Mouse (Mus musculus) WW6 (cell line): ENCODE data around the gene Gprc5b.

Source experiments
- DNase-seq: peaks from one replicate; pipeline ENCODE4 v3.0.0-alpha.2; 2013; ENCODE audit warnings: low read depth, low spot score

Gene Gprc5b

DNA sequence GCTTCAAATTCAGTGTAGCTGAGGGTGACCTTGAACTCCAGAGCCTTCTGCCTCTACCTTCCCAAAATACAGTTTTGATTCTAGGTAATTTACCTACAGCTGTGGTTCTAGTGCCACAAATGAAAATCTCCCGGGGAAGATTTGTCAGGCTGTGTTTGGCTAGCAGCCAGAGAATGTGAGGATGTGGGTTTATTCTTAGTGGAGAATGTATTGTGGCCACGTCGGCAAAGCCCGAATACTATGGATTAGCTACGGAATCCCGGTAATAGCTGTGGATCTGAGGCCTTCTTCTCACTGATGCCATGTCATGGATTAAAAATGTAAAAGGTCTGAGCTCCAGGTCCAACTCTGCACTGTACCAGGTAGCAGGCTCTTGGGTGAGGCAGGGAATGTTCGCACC, 45.3 kb downstream of the Gprc5b start:
- no peak for DNase-seq

DNA sequence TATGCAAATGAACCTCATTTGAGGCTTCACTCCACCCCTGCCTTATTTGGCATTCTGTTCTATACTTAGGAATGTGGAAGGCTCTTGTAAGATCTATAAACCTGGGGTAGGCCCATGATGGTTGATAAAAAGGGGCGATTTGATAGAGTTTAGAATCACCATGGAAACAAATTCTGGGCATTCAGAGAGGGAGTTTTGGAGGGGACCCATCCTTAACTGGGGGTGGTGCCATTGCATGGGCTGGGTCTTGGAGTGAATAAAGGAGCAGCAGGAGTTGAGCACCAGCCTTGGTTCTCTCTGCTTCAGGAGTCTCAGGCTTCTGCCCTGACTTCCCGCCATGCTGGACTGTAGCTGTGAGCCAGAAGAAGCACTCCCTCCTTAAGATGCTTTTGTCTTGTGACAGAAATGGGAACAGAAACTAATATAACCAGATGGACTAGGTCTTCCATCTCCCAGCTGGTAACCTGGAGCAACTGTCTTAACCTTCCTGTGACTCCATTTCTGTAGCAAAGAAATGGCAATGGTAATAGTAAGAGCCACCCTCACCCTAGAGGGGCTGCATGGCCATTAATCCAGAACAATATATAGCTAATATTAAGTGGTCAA, 46.2 kb downstream of the Gprc5b start:
- DNase-seq, result no peak

DNA sequence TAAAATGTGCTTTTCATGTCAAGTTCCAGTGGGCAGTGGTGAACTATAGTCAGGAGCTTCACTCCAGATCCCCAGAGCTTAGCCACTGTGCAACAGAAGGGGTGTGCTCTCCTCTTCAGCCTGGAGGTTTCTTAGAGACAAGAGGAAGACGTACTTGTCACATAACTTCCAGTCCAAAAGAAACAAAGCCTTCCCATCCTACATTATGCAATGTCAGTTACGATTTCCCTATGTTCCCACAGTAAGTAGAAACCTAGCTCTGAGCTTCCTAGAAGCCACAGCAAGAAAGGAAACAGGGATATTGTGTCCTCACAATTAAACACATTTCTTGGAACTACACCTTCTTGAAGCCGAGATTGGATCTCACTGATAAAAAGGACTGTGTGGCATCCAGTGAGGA, 47.8 kb downstream of the Gprc5b start:
- DNase-seq, result no peak

DNA sequence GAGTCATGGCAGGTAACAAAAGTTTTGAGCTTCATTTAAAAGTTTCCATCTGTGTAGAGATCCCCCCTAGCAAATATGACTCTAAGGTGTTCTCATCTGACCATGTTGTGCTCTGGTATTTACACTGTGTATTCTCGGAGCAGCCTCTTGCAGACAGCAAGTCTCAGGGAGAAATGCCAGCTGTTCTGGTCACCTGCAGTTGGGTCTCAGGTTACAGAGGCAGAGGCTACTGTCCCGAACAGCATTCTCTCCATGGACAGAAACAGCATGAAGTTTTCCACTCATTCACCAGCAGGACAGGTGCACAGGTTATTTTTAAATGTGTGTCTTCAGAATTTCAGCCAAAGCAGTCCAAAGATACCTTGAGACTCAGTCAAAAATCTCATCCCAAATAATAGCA, 50.1 kb downstream of the Gprc5b start:
- no peak for DNase-seq

DNA sequence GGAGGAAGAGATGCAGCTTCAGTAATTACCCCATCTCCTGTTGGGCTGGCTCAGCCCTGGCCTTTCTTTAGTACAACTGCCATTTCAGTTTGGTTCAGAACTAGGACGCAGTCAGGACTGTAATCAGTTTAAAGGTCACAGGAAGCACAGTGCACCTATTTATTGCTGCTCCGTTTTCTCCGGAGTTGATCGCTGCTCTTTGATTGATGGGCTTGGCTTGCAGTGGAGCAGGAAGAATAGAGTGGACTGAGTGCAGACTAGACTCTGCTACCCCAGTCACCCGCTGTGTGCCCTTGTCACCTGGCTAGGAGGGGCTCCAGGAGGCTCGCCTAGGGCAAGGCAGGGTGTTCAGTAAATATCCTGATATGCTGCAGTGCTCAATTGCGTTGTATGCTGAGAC, 51.8 kb downstream of the Gprc5b start:
- no peak for DNase-seq

DNA sequence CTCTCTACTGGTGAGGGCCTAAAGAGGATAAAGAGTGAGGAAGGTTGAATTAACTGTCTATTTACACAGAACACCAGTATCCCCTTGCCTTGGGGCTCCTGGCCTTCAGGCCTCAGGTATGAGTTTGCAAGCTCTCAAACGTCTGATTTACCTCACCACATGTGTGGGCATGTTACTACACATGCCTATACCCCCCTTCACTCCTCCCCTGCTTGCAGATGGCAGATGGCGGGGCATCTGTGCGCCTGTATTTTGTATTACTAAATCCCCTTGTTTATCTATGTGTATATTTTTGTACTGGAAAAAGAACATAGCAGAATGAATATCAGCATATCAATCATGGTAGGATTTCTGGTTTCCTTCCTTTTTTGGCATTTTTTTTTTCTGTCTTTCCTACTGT, 52.7 kb downstream of the Gprc5b start:
- no peak for DNase-seq

DNA sequence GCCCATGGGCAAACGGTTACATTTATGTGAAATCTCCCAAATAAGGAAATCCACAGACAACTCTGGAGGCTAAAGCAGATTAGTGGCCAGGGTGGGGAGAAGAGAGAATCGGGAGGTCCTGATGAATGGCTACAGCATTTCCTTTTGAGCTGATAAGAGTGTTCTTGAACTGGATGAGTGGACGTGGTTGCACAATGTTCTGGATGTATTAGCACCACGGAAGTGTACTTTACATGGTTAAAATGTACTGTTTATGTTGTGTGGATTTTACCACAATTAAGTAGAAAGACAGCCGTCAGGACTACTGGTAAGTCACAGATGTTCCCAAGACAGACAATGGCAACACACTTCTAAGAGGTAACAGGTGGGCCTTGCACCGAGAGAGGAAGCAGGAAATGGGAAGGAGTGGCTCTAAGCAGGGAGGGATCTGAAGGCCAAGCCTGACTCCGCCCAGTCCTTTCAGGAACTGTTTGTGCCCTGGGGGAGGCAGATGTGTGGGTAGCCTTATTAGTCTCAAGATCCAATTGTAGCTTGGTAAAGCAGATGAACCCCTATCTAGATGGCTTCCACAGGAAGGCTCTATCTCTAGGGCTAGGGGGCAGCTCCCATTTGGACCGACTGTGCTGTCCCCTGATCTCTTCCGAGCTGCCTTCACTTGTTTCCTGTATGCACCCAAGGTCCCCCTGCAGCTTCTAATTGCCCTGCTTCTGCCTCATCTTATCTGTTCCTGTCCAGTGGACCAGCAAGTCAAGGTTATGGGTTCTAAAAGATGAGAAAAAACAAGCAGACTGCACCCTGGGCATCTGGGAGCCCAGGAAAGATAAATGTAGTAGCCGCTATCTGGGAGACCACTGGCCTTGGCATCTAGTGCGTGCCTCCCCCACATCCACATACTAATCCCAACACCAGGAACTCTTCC, 57.3 kb downstream of the Gprc5b start:
- no peak for DNase-seq

DNA sequence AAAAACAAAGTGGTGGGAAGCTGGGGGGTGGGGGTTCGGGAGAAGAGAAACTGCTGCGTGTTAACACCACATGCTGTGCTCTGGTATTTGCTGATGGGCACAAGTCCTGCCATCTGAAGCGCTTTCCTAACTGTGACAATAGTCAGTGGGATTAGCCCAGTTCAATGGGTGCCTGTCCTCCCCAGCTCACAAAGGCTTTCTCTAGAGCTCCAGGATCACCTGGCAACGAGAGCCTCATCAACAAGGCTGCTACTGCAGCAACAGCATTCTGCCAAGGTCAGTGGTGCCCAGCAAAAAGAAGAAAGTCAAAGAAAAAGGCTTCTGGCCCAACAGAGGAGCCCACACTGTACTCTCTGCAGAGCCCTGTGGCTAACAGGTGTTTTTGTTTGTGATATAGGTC, 58.2 kb downstream of the Gprc5b start:
- no peak for DNase-seq

DNA sequence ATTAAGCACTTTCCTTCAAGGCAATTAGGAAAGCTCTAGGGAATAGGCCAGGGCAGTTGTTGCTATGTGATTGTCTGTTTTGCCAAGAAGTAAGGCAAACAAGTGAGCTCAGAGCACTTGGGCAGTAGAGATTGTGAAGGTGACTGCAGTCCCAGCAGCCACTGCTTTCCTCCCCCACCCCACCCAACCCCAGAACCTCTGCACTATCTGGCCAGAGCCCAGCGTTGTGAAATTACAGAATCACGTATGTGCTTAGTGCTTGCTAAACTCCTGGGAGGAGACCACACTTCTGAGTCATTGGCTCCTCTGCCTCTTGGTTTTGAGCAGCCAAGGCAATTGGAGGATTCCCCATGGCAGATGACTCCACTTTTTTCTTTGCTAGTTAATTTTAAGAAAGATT, 59.7 kb downstream of the Gprc5b start:
- DNase-seq, result no peak

DNA sequence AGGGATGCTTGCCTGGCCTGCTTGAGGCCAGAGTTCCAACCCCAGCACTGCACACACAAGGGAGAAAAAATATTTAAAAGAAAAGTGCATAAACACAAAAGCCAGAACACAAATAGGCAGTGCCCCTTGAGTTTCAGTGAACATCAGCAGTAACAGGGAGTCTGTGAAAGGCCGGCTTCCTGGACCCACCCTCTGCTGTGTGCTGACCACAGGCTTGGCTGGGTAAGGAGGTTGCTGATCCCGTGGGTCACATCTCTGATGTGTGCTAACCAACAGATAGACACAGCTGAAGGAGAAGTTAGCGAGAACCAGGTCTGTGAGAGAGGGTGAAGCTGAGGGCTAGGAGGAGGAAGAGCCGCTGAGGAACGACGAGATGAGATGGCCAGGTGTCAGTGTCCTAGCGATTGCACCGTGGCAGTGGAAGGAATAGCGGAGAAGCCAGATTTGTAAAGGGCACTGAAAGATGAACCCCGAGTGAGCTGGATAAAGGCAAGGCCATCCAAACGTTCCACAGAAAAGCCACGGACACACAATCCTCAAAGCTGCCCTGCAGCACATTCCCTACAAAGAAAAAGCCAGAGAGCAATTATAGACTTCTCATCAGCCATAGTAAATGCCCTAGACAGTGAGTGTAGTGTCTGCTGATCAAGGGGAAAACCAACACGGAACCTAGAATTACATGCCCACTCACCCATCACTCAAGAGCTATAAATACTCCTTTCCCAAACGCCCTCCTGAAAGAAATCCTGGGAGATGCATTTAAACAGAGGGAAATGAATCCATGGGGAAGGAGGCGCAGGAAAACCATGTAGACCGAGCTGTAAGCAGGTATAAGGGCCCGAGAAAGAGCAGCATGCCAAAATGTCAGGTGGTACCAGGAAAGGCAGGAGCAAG, 63.3 kb downstream of the Gprc5b start:
- DNase-seq, result no peak

DNA sequence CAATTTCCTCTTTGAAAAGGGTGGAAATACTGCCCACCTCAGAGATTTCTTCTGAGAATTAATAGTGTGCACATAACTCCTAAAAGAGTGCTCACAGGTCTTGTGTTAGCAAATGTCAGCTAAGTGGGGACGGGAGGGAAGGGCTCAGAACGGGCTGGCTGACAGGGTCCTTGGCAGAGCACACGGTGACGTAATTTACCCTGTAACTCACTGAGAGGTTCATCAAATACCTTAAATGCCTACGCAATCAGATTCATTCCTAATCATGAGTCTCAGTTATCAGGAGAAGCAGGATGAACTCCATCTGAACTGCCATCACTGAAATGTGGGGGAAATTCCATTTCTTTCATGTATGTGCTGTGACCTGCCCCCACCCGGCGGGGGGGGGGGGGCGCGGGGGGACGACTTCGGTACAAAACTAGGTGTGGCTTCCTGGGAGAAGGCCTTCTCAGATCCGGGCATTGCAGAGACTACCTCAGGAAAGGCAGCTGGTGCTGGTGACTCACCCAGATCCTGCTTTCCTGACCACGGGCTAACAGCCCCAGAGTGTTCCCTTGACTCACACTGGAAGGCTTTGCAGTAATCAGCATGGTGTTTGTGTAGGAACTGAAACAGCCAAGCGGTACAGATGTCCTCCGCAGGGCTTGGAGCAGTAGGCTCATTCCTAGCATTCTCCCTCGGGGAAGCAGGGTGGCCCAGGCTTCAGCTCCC, 65.3 kb downstream of the Gprc5b start:
- no peak for DNase-seq

DNA sequence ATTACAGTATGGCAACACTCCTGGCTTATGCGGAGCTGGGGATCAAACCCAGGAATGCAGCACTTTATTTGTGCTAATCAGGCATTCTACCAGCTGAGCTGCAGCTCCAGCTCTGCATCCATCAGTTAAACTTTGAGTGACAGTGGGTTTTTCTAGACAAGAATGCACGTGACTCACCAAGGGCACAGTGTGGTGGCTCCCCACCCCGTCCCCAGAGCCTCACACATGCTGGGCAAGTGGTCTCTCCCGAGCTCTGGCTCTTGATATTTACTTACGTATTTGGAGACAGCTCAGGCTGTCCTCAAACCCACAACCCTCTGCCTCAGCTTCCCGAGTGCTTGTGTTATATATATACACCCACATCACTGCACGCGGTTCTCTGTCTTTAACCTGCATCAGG, 66.1 kb downstream of the Gprc5b start:
- DNase-seq, result no peak

DNA sequence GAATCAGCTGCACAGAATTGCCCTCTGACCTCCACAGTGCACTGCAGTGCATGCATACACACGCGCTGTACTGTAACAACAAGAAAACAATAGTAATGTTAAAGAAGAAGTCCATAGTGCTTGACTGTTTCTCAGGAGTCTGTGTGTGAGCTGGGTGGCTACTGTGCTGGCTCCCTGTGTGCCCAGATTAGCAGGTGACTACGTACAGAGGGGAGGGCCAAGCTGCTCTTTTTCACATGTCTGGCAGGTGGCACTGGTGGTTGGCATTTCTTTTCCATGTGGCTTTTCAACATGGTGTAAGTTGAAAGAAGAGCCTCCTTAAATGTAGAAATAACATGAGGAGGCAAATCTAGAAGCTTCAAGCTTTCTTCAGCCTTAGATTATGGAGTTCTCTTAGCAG, 66.7 kb downstream of the Gprc5b start:
- no peak for DNase-seq

DNA sequence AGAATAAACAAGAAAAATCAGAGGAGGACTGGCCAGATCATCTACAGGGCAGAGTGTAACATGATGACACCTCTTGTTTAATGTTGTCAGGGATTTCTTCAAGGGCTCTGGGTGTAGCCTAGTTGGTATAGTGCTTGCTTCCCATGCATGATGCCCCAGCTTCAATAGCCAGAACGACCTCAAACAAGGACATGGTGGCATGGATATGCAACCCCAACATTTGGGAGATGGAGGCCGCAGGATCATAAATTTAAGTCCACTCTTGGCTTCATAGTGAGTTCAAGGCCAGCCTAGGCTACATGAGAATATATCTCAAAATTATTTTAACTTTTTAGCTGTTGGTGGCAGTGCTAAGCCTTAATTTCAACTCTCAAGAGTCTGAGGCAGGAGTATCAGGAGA, 67.7 kb downstream of the Gprc5b start:
- DNase-seq, result no peak

DNA sequence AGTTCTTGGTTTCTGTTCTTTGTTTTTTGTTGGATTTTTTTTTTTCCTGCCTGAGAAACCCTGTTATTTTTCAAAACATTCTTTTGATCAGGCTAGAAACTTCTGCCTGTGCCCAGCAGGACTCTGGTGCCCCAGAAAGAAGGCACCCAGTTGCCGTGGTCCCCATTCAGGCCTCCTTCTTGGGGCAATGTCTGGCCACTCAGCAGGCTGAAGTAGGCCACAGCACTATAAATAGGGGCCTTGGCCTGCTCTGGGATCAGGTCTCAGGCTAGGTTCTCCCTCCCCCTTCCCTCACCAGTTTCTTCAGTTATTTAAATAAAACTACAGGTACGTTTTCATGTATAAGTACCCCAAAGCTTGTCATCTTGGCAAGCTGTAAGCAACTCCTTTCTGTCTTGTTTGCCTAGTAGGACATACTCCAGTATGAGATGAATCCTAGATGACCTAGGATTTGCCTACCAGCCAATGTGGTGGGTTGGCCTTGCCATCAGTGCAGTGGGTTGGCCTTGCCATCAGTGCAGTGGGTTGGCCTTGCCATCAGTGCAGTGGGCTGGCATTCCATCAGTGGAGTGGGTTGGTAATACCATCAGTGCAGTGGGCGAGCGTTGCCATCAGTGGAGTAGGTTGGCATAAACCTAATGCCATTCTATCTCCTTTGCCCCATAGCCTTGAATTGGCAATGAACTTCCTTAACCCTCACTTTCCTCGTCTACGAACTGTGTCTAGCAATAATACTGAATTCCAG, 68.3 kb downstream of the Gprc5b start:
- DNase-seq, result no peak

DNA sequence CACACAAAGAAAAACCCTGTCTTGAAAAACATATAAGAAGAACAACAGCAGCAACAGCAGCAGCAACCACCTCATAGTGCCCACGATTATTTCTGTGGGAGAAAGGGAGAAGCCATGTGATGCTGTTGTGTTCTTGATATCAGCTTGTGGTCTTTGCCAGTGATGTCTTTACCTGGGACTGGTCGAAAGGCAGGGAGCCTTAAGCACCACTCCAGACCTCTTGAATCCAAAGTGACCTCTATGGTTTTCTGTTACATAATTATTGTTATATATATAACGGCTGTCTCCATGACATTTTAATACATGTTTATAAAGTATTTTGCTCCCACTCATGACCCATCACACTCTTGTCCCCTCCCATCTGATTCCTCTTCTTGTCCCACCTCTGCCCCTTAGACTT, 69.5 kb downstream of the Gprc5b start:
- no peak for DNase-seq

DNA sequence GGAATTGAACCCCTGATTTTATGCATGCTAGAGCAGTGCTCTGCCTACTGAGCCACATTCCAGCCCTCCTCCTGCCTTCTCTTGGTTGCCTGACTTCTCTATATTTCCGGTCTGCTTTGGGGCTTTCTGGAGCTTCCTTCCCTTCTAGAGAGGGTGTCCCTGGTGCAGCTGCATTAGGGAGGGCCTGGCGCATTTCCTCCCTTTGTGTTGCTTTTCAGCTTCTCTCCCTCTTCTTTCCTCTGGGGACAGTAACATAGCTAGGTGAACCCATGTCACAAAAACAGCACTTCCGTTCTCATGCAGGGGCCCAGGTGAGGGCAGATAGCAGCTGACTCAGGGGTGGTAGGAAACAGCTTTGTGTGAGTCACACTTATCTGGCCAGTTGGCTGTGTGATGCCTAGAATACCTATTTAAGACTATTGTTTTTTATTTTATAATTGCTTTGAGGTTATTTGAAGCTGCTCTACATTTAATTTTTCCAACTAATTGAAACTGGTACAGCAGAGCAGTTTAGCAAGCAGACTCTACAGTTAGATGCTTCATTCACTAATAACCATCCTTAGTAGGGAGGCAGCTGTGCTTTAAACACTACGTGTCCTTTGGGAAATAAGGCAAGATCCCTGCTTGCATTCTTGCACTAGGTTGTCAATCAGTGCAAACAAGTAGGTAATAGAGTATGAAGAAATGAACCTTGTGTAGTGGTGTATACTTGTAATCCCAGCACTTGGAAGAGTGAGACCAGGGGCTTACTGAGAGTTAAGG, 72.4 kb downstream of the Gprc5b start:
- no peak for DNase-seq
